Mouse (Mus musculus) liver, embryonic 13.5 days (tissue): ENCODE results near the gene Zfp524. TPM values are rescaled to one million over a fixed set of nuclear protein-coding genes. Genes with fewer than 3 reads are reported as not detected.

Source experiments
- ATAC-seq: fragments of 200-750 bp; cut with Nextera tagmentation; 2 replicates; pipeline ENCODE4 v1.8.0; 2017; ENCODE audit warnings: low read depth, mild to moderate bottlenecking, moderate number of reproducible peaks, moderate library complexity
- DNase-seq: peaks from one replicate; pipeline ENCODE4 v3.0.0; 2022
- H3K27ac ChIP-seq: fragments of 300-500 bp; sonication (generic); 2 replicates; pipeline ENCODE4 v1.5.1; 2015; ENCODE audit warnings: moderate library complexity, mild to moderate bottlenecking, inconsistent platforms
- H3K27me3 ChIP-seq: fragments of 300-500 bp; sonication (generic); 2 replicates; pipeline ENCODE4 v1.6.1; 2015; ENCODE audit warnings: mild to moderate bottlenecking, inconsistent platforms
- H3K36me3 ChIP-seq: fragments of 300-500 bp; sonication (generic); 2 replicates; pipeline ENCODE4 v1.6.1; 2015; ENCODE audit warnings: mild to moderate bottlenecking, inconsistent platforms
- H3K4me1 ChIP-seq: fragments of 300-500 bp; sonication (generic); replicated peaks from 2 replicates; pipeline ENCODE4 v1.6.1; 2015; ENCODE audit warnings: inconsistent platforms
- H3K4me2 ChIP-seq: fragments of 300-500 bp; sonication (generic); 2 replicates; pipeline ENCODE4 v1.6.1; 2015; ENCODE audit warnings: inconsistent platforms, mild to moderate bottlenecking, moderate library complexity
- H3K4me3 ChIP-seq: fragments of 300-500 bp; sonication (generic); replicated peaks from 2 replicates; pipeline ENCODE4 v1.5.1; 2015; ENCODE audit warnings: mild to moderate bottlenecking, inconsistent platforms
- H3K9ac ChIP-seq: fragments of 300-500 bp; sonication (generic); 2 replicates; pipeline ENCODE4 v1.6.1; 2015; ENCODE audit warnings: mild to moderate bottlenecking, inconsistent platforms
- H3K9me3 ChIP-seq: fragments of 300-500 bp; sonication (generic); replicated peaks from 2 replicates; pipeline ENCODE4 v1.6.1; 2016; ENCODE audit warnings: inconsistent platforms
- WGBS: fragments of 180-500 bp; shearing (Covaris S2); methylation state at CpG from one replicate; pipeline ENCODE4 v1.1.7; 2015; ENCODE audit not compliant: insufficient replicate concordance; 5-methylcytosine and 5-hydroxymethylcytosine counted together
- polyA plus RNA-seq: library from polyadenylated mRNA; unstranded; fragments of >200 nt; fragmentation: Nextera tagmentation; extraction: Ambion mirVana; gene quantifications from 2 replicates; pipeline ENCODE4 v1.2.1, GENCODE M21; 2015

The Zfp524 gene
- polyA plus RNA-seq, 1 experiment from 2014 or later = 10.0 TPM

GRCm38 (mm10) chr7:5061774-5062359 is 47.7 kb downstream of the Zfp524 start, which contains the start of gene U2af2:
Gene U2af2 (plus strand): TSS chr7:5062143.
- under 1% methylated on average over 65 of the region's 65 CpGs for WGBS
- DNase-seq = peak; percentile 88

GRCm38 (mm10) chr7:5062360-5063001 is 48.3 kb downstream of the Zfp524 start:
- under 1% methylated on average over 51 of the region's 51 CpGs for WGBS
- Histone ChIP-seq H3K4me2 (peak overlapping the region; percentile 98), H3K9me3 (no peaks in the 10 kb centered on the region), H3K27me3 (peaks cover 21% of the 10 kb centered on the region), H3K9ac (peak overlapping the region; percentile 92), H3K36me3 (peaks cover 27% of the 10 kb centered on the region), H3K4me3 (peak overlapping the region; percentile 82), H3K27ac (peak overlapping the region; percentile 99), H3K4me1 (peaks cover 59% of the 10 kb centered on the region)
- ATAC-seq (peak; percentile 63), DNase-seq (no peak)

More at GRCm38 (mm10) chr7:5061774-5062359, 47.7 kb downstream of the Zfp524 start, which contains the start of gene U2af2:
- Histone ChIP-seq H3K4me3 (peak within 1 kb of the TSS; percentile 82), H3K4me2 (peak within 1 kb of the TSS; percentile 98), H3K27ac (peak within 1 kb of the TSS; percentile 99), H3K27me3 (peaks cover 27% of the 10 kb centered on the region), H3K9ac (peak within 1 kb of the TSS; percentile 92), H3K4me1 (peaks cover 56% of the 10 kb centered on the region), H3K36me3 (peaks cover 21% of the 10 kb centered on the region), H3K9me3 (no peaks in the 10 kb centered on the region)
- peak; percentile 78 for ATAC-seq

- DNase-seq = no peak
- Histone ChIP-seq H3K27me3 (no peaks in the 10 kb centered on the region), H3K9me3 (no peaks in the 10 kb centered on the region), H3K36me3 (peaks cover 51% of the 10 kb centered on the region), H3K4me2 (peak overlapping the region; percentile 98), H3K4me3 (peak overlapping the region; percentile 82), H3K27ac (no peak overlapping the region), H3K4me1 (peaks cover 56% of the 10 kb centered on the region), H3K9ac (peak overlapping the region; percentile 92; the same call in 1 of the 2 replicates)
- ATAC-seq = no peak
- 79% methylated on average over 6 of the region's 6 CpGs for WGBS
Observed at GRCm38 (mm10) chr7:5064886-5065285, 50.7 kb downstream of the Zfp524 start.

Other genes with a start within 250 kb of the Zfp524 start
- gene Fam71e2, start 243.1 kb upstream of the Zfp524 start, polyA plus RNA-seq = not detected in 2 replicates
- gene Il11, start 231.6 kb upstream of the Zfp524 start, polyA plus RNA-seq = 0.05 TPM in 1 of 2 replicates, not detected in the other
- gene Tmem190, start 231.5 kb upstream of the Zfp524 start, polyA plus RNA-seq = 0.44 TPM in 1 of 2 replicates, not detected in the other
- gene Tmem238, start 224.8 kb upstream of the Zfp524 start, polyA plus RNA-seq = 13.7 and 14.6 TPM in 2 replicates
- 242 and 279 TPM in 2 replicates for gene Rpl28, start 221.5 kb upstream of the Zfp524 start, polyA plus RNA-seq
- 282 and 292 TPM in 2 replicates for gene Ube2s, start 201.8 kb upstream of the Zfp524 start, polyA plus RNA-seq
- not detected in 2 replicates for gene Shisa7, start 169.7 kb upstream of the Zfp524 start, polyA plus RNA-seq
- 3.1 and 3.8 TPM in 2 replicates for gene Isoc2b, start 144.2 kb upstream of the Zfp524 start, polyA plus RNA-seq
- 0.45 and 0.52 TPM in 2 replicates for gene Isoc2a, start 137.3 kb upstream of the Zfp524 start, polyA plus RNA-seq
- 0.07 TPM in 1 of 2 replicates, not detected in the other for gene Gm36210, start 107.9 kb upstream of the Zfp524 start, polyA plus RNA-seq
- 1.4 and 1.6 TPM in 2 replicates for gene Zfp628, start 99.2 kb upstream of the Zfp524 start, polyA plus RNA-seq
- gene Nat14, start 92.4 kb upstream of the Zfp524 start, polyA plus RNA-seq = 0.57 and 0.67 TPM in 2 replicates
- gene Ssc5d, start 88.6 kb upstream of the Zfp524 start, polyA plus RNA-seq = 0.03 and 0.09 TPM in 2 replicates
- not detected in 2 replicates for gene Sbk2, start 50.0 kb upstream of the Zfp524 start, polyA plus RNA-seq
- not detected in 2 replicates for gene Sbk3, start 43.2 kb upstream of the Zfp524 start, polyA plus RNA-seq
- 4.0 TPM in 2 replicates for gene Zfp579, start 18.3 kb upstream of the Zfp524 start, polyA plus RNA-seq
- 15.8 and 18.7 TPM in 2 replicates for gene Fiz1, start 282 bp downstream of the Zfp524 start, polyA plus RNA-seq
- gene Gm44973, start 1.1 kb downstream of the Zfp524 start, polyA plus RNA-seq = 1.1 and 1.5 TPM in 2 replicates
- 1.4 TPM in 2 replicates for gene Zfp865, start 6.0 kb downstream of the Zfp524 start, polyA plus RNA-seq
- gene Ccdc106, start 6.1 kb downstream of the Zfp524 start, polyA plus RNA-seq = 0.84 and 1.4 TPM in 2 replicates
- 0.09 TPM in 1 of 2 replicates, not detected in the other for gene 4632433K11Rik, start 19.7 kb downstream of the Zfp524 start, polyA plus RNA-seq
- gene Zfp784, start 24.0 kb downstream of the Zfp524 start, polyA plus RNA-seq = 0.93 and 1.4 TPM in 2 replicates
- gene Zfp580, start 37.1 kb downstream of the Zfp524 start, polyA plus RNA-seq = 2.2 and 2.7 TPM in 2 replicates
- gene U2af2, start 47.7 kb downstream of the Zfp524 start, polyA plus RNA-seq = 79.1 and 83.0 TPM in 2 replicates
- gene Epn1, start 65.8 kb downstream of the Zfp524 start, polyA plus RNA-seq = 45.6 and 48.2 TPM in 2 replicates
- gene Rfpl4, start 102.5 kb downstream of the Zfp524 start, polyA plus RNA-seq = not detected in 2 replicates
- gene Rasl2-9, start 111.5 kb downstream of the Zfp524 start, polyA plus RNA-seq = 0.19 and 0.24 TPM in 2 replicates
- gene Vmn1r55, start 135.3 kb downstream of the Zfp524 start, polyA plus RNA-seq = not detected in 2 replicates
- not detected in 2 replicates for gene Vmn1r56, start 182.3 kb downstream of the Zfp524 start, polyA plus RNA-seq
- gene Vmn1r57, start 204.1 kb downstream of the Zfp524 start, polyA plus RNA-seq = not detected in 2 replicates